Mouse (Mus musculus) liver, embryonic 15.5 days (tissue): ENCODE data around the gene Nsf. TPM values are rescaled to one million over a fixed set of nuclear protein-coding genes. Genes with fewer than 3 reads are reported as not detected.

Experiments used
- ATAC-seq: fragments of 200-750 bp; cut with Nextera tagmentation; 2 replicates; pipeline ENCODE4 v1.8.0; 2017; ENCODE audit warnings: moderate number of reproducible peaks, mild to moderate bottlenecking, moderate library complexity; ENCODE audit not compliant: insufficient read depth
- H3K27ac ChIP-seq: fragments of 300-500 bp; sonication (generic); replicated peaks from 2 replicates; pipeline ENCODE4 v1.5.1; 2015; ENCODE audit warnings: mild to moderate bottlenecking, inconsistent platforms
- H3K27me3 ChIP-seq: fragments of 300-500 bp; sonication (generic); 2 replicates; pipeline ENCODE4 v1.6.1; 2015; ENCODE audit warnings: mild to moderate bottlenecking, inconsistent platforms
- H3K36me3 ChIP-seq: fragments of 300-500 bp; sonication (generic); replicated peaks from 2 replicates; pipeline ENCODE4 v1.6.1; 2015; ENCODE audit warnings: moderate library complexity, mild to moderate bottlenecking, inconsistent platforms
- H3K4me1 ChIP-seq: fragments of 300-500 bp; sonication (generic); replicated peaks from 2 replicates; pipeline ENCODE4 v1.6.1; 2015; ENCODE audit warnings: inconsistent platforms
- H3K4me2 ChIP-seq: fragments of 300-500 bp; sonication (generic); 2 replicates; pipeline ENCODE4 v1.6.1; 2015; ENCODE audit warnings: moderate library complexity, mild to moderate bottlenecking, inconsistent platforms
- H3K4me3 ChIP-seq: fragments of 300-500 bp; sonication (generic); replicated peaks from 2 replicates; pipeline ENCODE4 v1.5.1; 2015; ENCODE audit warnings: mild to moderate bottlenecking, inconsistent platforms
- H3K9ac ChIP-seq: fragments of 300-500 bp; sonication (generic); 2 replicates; pipeline ENCODE4 v1.6.1; 2015; ENCODE audit warnings: moderate library complexity, mild to moderate bottlenecking, inconsistent platforms
- H3K9me3 ChIP-seq: fragments of 300-500 bp; sonication (generic); replicated peaks from 2 replicates; pipeline ENCODE4 v1.6.1; 2016; ENCODE audit warnings: inconsistent platforms
- WGBS: fragments of 180-500 bp; shearing (Covaris S2); methylation state at CpG from one replicate; pipeline ENCODE4 v1.1.7; 2015; ENCODE audit warnings: mixed read lengths; ENCODE audit not compliant: insufficient replicate concordance; 5-methylcytosine and 5-hydroxymethylcytosine counted together
- polyA plus RNA-seq: library from polyadenylated mRNA; unstranded; fragments of >200 nt; fragmentation: Nextera tagmentation; extraction: Ambion mirVana; gene quantifications from 2 replicates; pipeline ENCODE4 v1.2.1, GENCODE M21; 2015

The Nsf gene
- polyA plus RNA-seq, 1 experiment from 2014 or later = 24.2 TPM

DNA sequence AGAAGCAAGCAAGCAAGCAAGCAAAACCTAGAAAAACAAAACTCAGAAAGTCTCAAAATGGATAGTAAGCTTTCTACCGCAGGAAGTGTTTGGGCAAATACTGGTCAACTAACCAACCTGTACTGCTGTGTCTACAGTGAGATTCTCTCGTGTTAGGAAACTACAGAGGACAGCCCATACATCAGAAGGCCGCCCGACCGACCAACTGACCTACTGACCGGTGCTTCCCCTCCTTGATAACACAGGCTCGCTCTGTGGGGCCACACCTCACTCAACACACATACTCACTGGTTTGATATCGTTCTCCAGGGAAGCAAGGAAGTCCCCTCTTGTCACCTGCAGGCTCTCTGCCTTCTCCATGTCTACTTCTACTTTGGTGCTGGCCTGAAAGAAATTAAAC, 90.9 kb downstream of the Nsf start:
- H3K4me1 ChIP-seq = no peaks in the 10 kb centered on the region
- H3K36me3 ChIP-seq = peaks cover 23% of the 10 kb centered on the region
- H3K4me2 ChIP-seq = no peak overlapping the region
- no peak overlapping the region for H3K9ac ChIP-seq
- WGBS = 65% methylated on average over 8 of the region's 8 CpGs
- H3K27ac ChIP-seq = no peak overlapping the region
- no peaks in the 10 kb centered on the region for H3K9me3 ChIP-seq
- peak; percentile 58 for ATAC-seq
- H3K4me3 ChIP-seq = no peak overlapping the region
- no peaks in the 10 kb centered on the region for H3K27me3 ChIP-seq

DNA sequence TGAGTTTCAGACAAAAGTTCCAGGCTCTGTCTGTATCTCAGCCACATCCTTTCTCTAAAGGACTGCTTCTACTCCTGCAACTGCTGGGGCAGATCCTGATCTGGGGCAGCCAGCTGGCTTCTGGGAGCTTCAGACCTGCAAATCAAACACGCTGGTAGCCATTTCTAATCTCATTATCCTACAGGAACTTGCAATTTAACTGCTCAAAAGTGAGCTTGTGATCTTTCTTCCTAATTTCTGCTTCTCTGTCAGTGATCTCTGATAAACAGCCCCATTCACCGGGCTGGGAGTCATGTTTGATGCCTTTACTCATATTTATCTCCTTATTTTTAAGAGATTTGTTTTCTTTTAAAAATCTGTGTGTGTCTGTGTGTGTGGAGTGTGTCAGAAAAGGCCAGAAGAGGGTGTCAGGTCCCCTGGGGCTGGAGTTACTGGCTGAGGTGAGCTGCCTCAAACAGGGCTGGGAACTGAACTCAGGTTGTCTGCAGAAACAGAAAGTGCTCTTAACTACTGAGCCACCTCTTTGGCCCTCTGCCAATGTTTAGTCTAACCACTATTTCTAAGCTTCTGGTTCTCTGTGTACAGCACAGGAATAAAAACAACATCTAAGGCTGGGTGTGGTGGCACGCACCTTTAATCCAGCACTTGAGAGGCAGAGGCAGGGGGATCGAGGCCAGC, 93.8 kb downstream of the Nsf start:
- no peak for ATAC-seq
- H3K9ac ChIP-seq = no peak overlapping the region
- no peak overlapping the region for H3K27ac ChIP-seq
- no peaks in the 10 kb centered on the region for H3K4me1 ChIP-seq
- no peaks in the 10 kb centered on the region for H3K27me3 ChIP-seq
- peaks cover 34% of the 10 kb centered on the region for H3K36me3 ChIP-seq
- 68% methylated on average over 4 of the region's 4 CpGs for WGBS
- no peak overlapping the region for H3K4me3 ChIP-seq
- no peak overlapping the region for H3K4me2 ChIP-seq
- no peaks in the 10 kb centered on the region for H3K9me3 ChIP-seq

GRCm38 (mm10) chr11:103858760-103859159, 95.1 kb downstream of the Nsf start:
- Histone ChIP-seq H3K4me3 (no peak overlapping the region), H3K9ac (no peak overlapping the region), H3K4me1 (no peaks in the 10 kb centered on the region), H3K9me3 (no peaks in the 10 kb centered on the region), H3K27me3 (no peaks in the 10 kb centered on the region), H3K27ac (no peak overlapping the region), H3K36me3 (peaks cover 39% of the 10 kb centered on the region), H3K4me2 (no peak overlapping the region)
- ATAC-seq = no peak
- WGBS = 50% methylated on average over 5 of the region's 5 CpGs

GRCm38 (mm10) chr11:103856641-103857040, 97.2 kb downstream of the Nsf start:
- no peak overlapping the region for H3K9ac ChIP-seq
- H3K4me3 ChIP-seq = no peak overlapping the region
- peaks cover 33% of the 10 kb centered on the region for H3K36me3 ChIP-seq
- H3K4me1 ChIP-seq = peaks cover 8% of the 10 kb centered on the region; the same call in 1 of the 2 replicates
- no peak overlapping the region for H3K27ac ChIP-seq
- ATAC-seq = no peak
- no peaks in the 10 kb centered on the region for H3K9me3 ChIP-seq
- H3K4me2 ChIP-seq = no peak overlapping the region
- H3K27me3 ChIP-seq = no peaks in the 10 kb centered on the region
- WGBS = 73% methylated on average over 7 of the region's 7 CpGs

DNA sequence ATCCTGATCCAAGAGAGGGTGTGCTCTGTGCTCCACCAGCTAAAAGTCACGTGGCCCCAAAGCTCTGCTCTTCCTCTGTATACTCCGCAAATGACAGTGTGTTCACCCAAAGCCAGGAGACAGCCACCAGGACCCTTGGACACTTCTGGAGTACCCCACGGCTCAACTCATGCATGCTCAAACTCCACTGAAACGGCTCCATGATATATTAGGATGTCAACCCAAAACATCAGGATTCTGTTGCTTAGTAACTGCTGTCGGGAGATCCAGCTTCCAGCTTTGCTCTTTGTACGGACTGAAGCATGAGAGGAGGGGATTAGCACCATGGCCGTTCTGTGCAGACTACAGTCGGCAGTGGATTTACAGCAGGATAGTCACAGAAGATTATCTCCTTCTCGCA, 99.6 kb downstream of the Nsf start:
- no peak for ATAC-seq
- Histone ChIP-seq H3K27ac (no peak overlapping the region), H3K4me2 (no peak overlapping the region), H3K27me3 (no peaks in the 10 kb centered on the region), H3K9me3 (no peaks in the 10 kb centered on the region), H3K36me3 (peaks cover 24% of the 10 kb centered on the region), H3K9ac (no peak overlapping the region), H3K4me3 (no peak overlapping the region), H3K4me1 (peaks cover 8% of the 10 kb centered on the region; the same call in 1 of the 2 replicates)
- 74% methylated on average over 9 of the region's 9 CpGs for WGBS

DNA sequence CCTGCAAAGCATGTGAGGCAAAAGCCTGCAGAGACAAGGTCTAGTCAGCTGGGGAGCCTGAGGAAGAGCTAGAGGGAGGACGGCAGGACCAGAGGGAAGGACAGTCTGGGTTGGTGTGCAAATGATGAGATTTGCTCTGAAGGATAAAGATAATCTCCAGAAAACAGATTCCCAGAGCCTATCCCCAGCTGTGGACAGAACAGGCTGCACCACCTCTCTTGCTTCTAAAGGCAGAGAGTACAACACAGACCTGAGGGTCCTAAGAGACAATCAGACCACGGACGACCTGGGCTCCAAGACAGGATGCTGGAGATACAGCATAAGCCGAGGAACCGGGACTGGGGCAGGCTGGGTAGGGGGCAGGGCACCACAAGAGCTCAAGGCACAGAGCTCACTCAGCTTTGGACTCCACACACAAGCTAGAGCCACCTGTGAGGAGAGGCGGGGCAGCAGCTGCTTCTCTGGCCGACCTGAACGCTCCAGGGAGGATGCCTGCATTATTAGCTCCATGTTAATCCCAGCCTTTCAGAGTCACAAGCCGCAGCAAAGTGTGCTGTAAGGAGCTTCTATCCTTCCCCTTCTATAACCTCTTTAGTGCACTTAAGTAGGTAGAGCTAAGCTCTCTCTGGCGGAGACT, 100.5 kb downstream of the Nsf start:
- H3K27ac ChIP-seq = no peak overlapping the region
- H3K4me2 ChIP-seq = no peak overlapping the region
- H3K4me3 ChIP-seq = no peak overlapping the region
- ATAC-seq = no peak
- 44% methylated on average over 10 of the region's 10 CpGs for WGBS
- H3K9ac ChIP-seq = no peak overlapping the region
- H3K9me3 ChIP-seq = no peaks in the 10 kb centered on the region
- H3K27me3 ChIP-seq = no peaks in the 10 kb centered on the region
- H3K4me1 ChIP-seq = peaks cover 8% of the 10 kb centered on the region; the same call in 1 of the 2 replicates
- peaks cover 18% of the 10 kb centered on the region; the same call in 1 of the 2 replicates for H3K36me3 ChIP-seq

DNA sequence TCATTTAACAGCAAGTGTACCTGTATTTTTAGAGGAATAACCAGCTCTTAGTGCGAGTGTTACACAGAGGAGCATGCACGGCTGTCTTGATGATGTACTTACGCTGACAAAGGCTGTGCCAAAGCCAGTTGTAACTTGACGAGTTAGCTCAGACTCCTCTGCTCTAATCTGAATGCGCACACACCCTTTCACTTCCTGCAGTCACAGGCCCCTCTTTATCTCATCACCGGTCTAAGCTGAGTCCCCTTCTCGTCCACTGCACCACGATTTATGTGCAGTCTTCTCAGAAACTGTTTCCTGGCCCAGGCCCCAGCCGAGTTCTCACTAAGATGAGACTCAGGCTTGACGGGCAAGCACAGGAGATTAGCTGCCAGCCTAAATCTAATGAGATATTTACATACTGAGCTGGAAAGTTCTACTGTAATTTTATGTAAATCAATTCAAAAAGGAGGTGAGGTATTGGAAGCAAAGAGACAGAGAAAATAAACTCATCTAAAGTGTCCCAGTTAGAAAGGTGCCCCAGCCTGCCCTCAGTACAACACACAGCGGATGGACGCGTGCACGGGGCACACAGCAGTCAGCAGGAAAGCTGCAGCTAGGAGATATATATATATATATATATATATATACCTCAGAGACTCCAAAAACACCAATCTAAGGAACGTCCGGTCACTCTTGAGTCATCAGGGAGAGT, 101.1 kb downstream of the Nsf start:
- H3K9me3 ChIP-seq = no peaks in the 10 kb centered on the region
- ATAC-seq = peak; percentile 63
- H3K27ac ChIP-seq = no peak overlapping the region
- no peaks in the 10 kb centered on the region for H3K27me3 ChIP-seq
- peaks cover 8% of the 10 kb centered on the region; the same call in 1 of the 2 replicates for H3K4me1 ChIP-seq
- peaks cover 13% of the 10 kb centered on the region; the same call in 1 of the 2 replicates for H3K36me3 ChIP-seq
- H3K9ac ChIP-seq = no peak overlapping the region
- WGBS = 11% methylated on average over 16 of the region's 16 CpGs
- H3K4me2 ChIP-seq = no peak overlapping the region
- no peak overlapping the region for H3K4me3 ChIP-seq

DNA sequence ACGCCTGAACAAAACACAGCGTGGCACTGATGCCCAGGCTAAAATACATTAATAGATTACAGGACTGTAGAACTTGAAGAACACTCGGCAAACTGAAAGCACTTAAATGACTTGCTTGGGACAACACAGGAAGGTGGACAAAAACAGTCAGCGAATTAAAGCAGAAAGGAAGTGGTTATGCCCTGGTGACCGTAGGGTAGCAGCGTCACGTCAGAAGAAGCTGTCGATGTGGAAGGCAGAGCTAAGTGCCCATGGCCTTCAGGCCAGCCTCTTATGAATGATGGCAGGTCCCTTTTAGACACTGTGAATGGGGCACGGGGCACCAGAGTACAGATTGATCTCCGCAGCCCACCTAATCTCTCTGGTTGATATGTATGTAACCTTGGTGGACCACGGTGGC, 105.6 kb downstream of the Nsf start:
- WGBS = 72% methylated on average over 11 of the region's 11 CpGs
- H3K27me3 ChIP-seq = no peaks in the 10 kb centered on the region
- H3K9ac ChIP-seq = no peak overlapping the region
- H3K27ac ChIP-seq = no peak overlapping the region
- 0 out of 2 replicates have a peak, but pooled peaks cover 4% of the 10 kb centered on the region for H3K36me3 ChIP-seq
- H3K9me3 ChIP-seq = no peaks in the 10 kb centered on the region
- no peak overlapping the region for H3K4me3 ChIP-seq
- H3K4me2 ChIP-seq = no peak overlapping the region
- peaks cover 8% of the 10 kb centered on the region; the same call in 1 of the 2 replicates for H3K4me1 ChIP-seq
- no peak for ATAC-seq

DNA sequence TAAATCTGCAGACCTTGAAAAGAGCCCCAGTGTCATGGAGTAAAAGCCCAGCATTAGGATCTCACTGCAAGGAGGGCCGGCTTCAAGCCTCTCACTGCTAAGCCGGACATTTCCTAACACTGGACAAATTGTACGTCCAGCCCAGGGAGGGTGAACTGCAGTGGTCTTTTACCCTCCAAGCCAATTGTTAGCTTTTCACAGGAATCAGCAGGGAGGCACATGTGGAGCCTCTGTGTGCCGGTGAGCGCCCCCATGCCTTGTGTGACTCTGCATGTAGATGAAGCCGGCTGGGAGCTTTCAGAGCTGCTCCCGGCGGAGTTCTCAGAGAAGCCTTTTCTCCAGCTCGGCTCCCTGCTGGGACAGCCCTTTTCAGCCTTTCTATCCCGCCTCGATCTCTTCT, 113.0 kb downstream of the Nsf start:
- no peak for ATAC-seq

GRCm38 (mm10) chr11:103838955-103839354, 114.9 kb downstream of the Nsf start:
- H3K9ac ChIP-seq = no peak overlapping the region
- H3K36me3 ChIP-seq = no peaks in the 10 kb centered on the region
- no peaks in the 10 kb centered on the region for H3K9me3 ChIP-seq
- no peaks in the 10 kb centered on the region for H3K4me1 ChIP-seq
- no peak overlapping the region for H3K4me3 ChIP-seq
- no peak overlapping the region for H3K4me2 ChIP-seq
- H3K27me3 ChIP-seq = no peaks in the 10 kb centered on the region
- no peak for ATAC-seq
- 59% methylated on average over 2 of the region's 2 CpGs for WGBS
- H3K27ac ChIP-seq = no peak overlapping the region

More for the DNA sequence above, 113.0 kb downstream of the Nsf start:
- Histone ChIP-seq H3K4me1 (no peaks in the 10 kb centered on the region), H3K9ac (no peak overlapping the region), H3K27me3 (no peaks in the 10 kb centered on the region), H3K4me3 (no peak overlapping the region), H3K4me2 (no peak overlapping the region), H3K36me3 (no peaks in the 10 kb centered on the region), H3K27ac (no peak overlapping the region), H3K9me3 (no peaks in the 10 kb centered on the region)
- WGBS = 68% methylated on average over 11 of the region's 11 CpGs

DNA sequence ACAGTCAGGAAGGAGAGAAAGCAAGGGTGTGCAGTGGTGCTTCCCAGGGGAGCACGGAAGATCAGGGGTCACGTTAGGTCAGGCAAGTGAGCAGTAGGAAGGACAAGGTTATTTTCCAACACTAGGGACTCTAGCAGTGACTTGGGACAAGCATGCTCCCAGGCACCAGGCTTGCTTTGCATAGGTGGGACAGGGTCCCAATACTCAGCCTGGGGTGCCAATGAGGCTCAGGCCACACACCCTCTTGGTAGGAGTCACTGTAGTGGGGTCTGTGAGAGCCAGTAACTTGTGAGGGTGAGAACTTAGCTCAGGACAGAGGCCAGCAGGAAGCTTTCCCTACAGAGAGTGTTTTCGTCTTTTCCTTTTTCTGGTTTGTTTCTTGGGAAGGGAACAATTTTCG, 121.5 kb downstream of the Nsf start:
- WGBS = 67% methylated on average over 4 of the region's 4 CpGs
- Histone ChIP-seq H3K4me1 (no peaks in the 10 kb centered on the region), H3K27ac (no peak overlapping the region), H3K4me3 (no peak overlapping the region), H3K9ac (no peak overlapping the region), H3K9me3 (no peaks in the 10 kb centered on the region), H3K4me2 (no peak overlapping the region), H3K27me3 (no peaks in the 10 kb centered on the region), H3K36me3 (0 out of 2 replicates have a peak, but pooled peaks cover 7% of the 10 kb centered on the region)
- no peak for ATAC-seq
